19 mouse cellular contexts compared by ENCODE assay signal in the genomic region with DNA sequence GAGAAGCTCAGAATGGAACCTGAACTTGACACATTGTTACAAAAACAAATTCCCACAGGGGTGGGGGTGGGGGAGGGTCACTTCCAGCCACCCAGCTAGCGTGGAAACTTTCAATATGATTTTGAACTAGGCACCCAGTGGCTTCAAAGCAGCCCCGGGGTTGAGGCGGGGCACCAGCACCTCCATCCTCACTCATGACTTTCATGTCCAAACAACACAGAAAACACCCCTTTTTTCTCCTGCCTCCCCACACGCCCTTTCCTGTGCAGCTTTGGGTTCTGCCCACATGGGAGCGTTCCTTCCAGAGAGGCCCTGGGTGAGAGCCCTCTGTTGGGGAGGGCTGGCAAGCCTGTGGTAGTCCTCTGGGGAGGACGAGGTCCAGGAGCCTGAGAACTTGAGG. TPM values are rescaled to one million over a fixed set of nuclear protein-coding genes. Genes with fewer than 3 reads are reported as not detected.
DNase-seq lines count a peak whose midpoint lies in the region; ATAC-seq lines count a peak whose summit lies in the region.
"Had no signal": no experiment of that assay in that cellular context is flagged by ENCODE, and none has a peak within 500 bp of the region (broad histone marks: within the 10 kb centered on the region; RNA-seq: fewer than 3 reads in every experiment).

No protein-coding gene starts in this region.

- no peaks in the 10 kb centered on the region for H3K9me3 ChIP-seq in kidney, embryonic 16.5 days (ENCODE audit: low read length)
- H3K9me3 ChIP-seq in limb, embryonic 10.5 days (replicated peaks), result no peaks in the 10 kb centered on the region
- H3K9me3 ChIP-seq: heart, embryonic 13.5 days; neural tube, embryonic 13.5 days had no signal

- no peaks in the 10 kb centered on the region for H3K27me3 ChIP-seq in kidney, embryonic 16.5 days (ENCODE audit: insufficient read depth, low read length)
- H3K27me3 ChIP-seq in limb, embryonic 10.5 days (ENCODE audit: low read depth, poor library complexity, severe bottlenecking), result 0 out of 2 replicates have a peak, but pooled peaks cover 9% of the 10 kb centered on the region

- WGBS in kidney, embryonic 16.5 days, result 39% methylated on average over 6 of the region's 6 CpGs
- WGBS in limb, embryonic 10.5 days, result 68% methylated on average over 6 of the region's 6 CpGs

- no peaks in the 10 kb centered on the region for H3K36me3 ChIP-seq in kidney, embryonic 16.5 days (ENCODE audit: insufficient read depth, low read length)
- no peaks in the 10 kb centered on the region for H3K36me3 ChIP-seq in limb, embryonic 10.5 days
- H3K36me3 ChIP-seq: heart, embryonic 13.5 days; neural tube, embryonic 13.5 days had no signal

- no peak for ATAC-seq in kidney, embryonic 16.5 days (ENCODE audit: low FRiP score, low TSS enrichment)
- ATAC-seq: forebrain, postnatal 0 days had no signal

- peaks cover 41% of the 10 kb centered on the region for H3K4me1 ChIP-seq in kidney, embryonic 16.5 days (ENCODE audit: insufficient read depth, low read length)
- H3K4me1 ChIP-seq in limb, embryonic 10.5 days, result peaks cover 41% of the 10 kb centered on the region

- no peak overlapping the region for H3K4me3 ChIP-seq in kidney, embryonic 16.5 days (ENCODE audit: low read length)
- H3K4me3 ChIP-seq in limb, embryonic 10.5 days, result no peak overlapping the region
- H3K4me3 ChIP-seq: heart, embryonic 13.5 days; neural tube, embryonic 13.5 days had no signal

- no peak for DNase-seq in kidney, adult 11 months
- peak; percentile 62 to 69 for DNase-seq in CD8-positive naive resting alpha-beta T cell, adult 2 months (ENCODE audit: low read depth in 2 of 2, low spot score in 2 of 2)
- no peak for DNase-seq in limb, embryonic 10.5 days (ENCODE audit: low spot score)
- peak; percentile 59 to 72 for DNase-seq in thymus, postnatal 36 days
- DNase-seq in layer of hippocampus, postnatal 14 days (ENCODE audit: low spot score in 2 of 2), result no peak
- DNase-seq in cerebellum, adult 11-12 months, result no peak
- DNase-seq: adrenal gland, adult 8-10 months; cerebellum, postnatal 25 days; forebrain, postnatal 0 days; heart, postnatal 4 days; kidney, postnatal 14 days; layer of hippocampus, adult 9-11 months; lung, adult 18-20 months; right cerebral cortex, postnatal 25 days had no signal

- H3K27ac ChIP-seq in kidney, embryonic 16.5 days (ENCODE audit: low read length), result no peak overlapping the region
- H3K27ac ChIP-seq in limb, embryonic 10.5 days, result peak overlapping the region; percentile 79
- H3K27ac ChIP-seq: heart, embryonic 13.5 days; macrophage; neural tube, embryonic 13.5 days had no signal

- 0 out of 2 replicates have a peak overlapping the region, but pooled peaks have one; percentile 11 for H3K4me2 ChIP-seq in kidney, embryonic 16.5 days (replicated peaks; ENCODE audit: low read depth, low read length)
- H3K4me2 ChIP-seq: heart, embryonic 13.5 days; midbrain, embryonic 11.5 days; neural tube, embryonic 13.5 days had no signal

- H3K9ac ChIP-seq in kidney, embryonic 16.5 days (replicated peaks; ENCODE audit: low read length), result no peak overlapping the region
- H3K9ac ChIP-seq: forebrain, postnatal 0 days; heart, embryonic 13.5 days; neural tube, embryonic 13.5 days had no signal

RNA-seq across cellular contexts. Expression of a gene that starts 41.0 kb away (rescaled TPM):
- polyA plus RNA-seq in kidney, embryonic 16.5 days (2015; fragmentation: Nextera tagmentation; extraction: Ambion mirVana), result 9.6 and 10.0 TPM in 2 replicates
- polyA plus RNA-seq in limb, embryonic 10.5 days (2016; fragmentation: Nextera tagmentation; extraction: Ambion mirVana), result 13.4 and 18.8 TPM in 2 replicates
- total RNA-seq in layer of hippocampus, postnatal 14 days (2021), result 10 to 100 TPM; 88.7 to 96.0 TPM

Comparison
In these comparisons a context has a peak if more than half of its experiments do, and no peak if none do; other contexts are left out.
1. DNase-seq: peak in CD8-positive naive resting alpha-beta T cell, adult 2 months (2 of 2) and thymus, postnatal 36 days (2 of 2); none in kidney, adult 11 months (single experiment), limb, embryonic 10.5 days (single experiment), layer of hippocampus, postnatal 14 days (0 of 2) and cerebellum, adult 11-12 months (single experiment).